Mouse (Mus musculus) erythroblast, embryonic 14.5 days (primary cell): ENCODE results near the gene Ppp1r35.

Experiments
- GATA1 ChIP-seq: IDR thresholded peaks from 2 replicates; pipeline ENCODE4 v1.6.1; 2012; ENCODE audit warnings: low read length, inconsistent platforms, mixed read lengths
- TAL1 ChIP-seq: IDR thresholded peaks from 3 replicates; pipeline ENCODE4 v1.6.1; 2012; ENCODE audit warnings: low read length, inconsistent platforms, mixed read lengths

DNA sequence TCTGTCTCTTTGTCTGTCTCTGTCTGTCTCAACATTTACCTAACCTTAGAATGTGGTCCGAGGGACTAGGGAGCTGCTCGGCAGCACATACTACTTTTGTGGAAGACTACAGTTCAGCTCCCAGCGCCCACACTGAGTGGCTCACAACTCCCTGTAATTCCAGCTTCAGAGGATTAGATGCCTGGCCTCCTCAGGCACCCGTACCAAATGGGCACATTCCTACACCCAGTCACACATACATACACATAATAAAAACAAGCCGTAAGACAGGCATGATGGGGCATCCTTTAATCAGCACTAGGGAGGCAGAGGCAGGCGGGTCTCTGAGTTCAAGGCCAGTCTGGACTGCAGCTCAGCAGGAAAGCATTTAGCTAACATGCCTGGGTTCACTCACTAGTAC lies 35.8 kb upstream of the Ppp1r35 start:
- TF ChIP-seq GATA1 (no peak), TAL1 (no peak)
